Comparison of ENCODE assay signal across 22 mouse cellular contexts in the genomic region with DNA sequence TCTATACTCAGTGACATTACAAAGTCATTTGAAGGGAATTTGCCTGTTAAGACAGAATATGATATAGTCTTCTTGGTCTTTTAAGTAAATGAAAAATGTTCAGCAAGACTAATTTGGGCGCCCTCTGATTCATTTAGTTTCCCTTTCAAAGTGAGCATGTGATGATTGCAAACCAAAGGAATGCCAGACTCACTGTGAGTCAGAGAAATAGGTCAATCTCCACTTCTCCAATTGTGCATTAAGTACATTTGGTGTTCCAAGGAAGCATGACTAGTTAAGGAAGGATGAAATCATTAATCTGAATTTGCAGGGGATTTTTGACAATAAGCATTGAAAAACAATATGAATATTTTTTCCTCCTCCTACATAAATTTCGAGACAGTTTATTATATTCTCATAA.
A peak's percentile ranks its signal among the peaks of the same experiment; 100 is the strongest.
DNase-seq lines count a peak whose midpoint lies in the region; ATAC-seq and TF ChIP-seq lines count a peak whose summit lies in the region.
"Had no signal": no experiment of that assay in that cellular context is flagged by ENCODE, and none has a peak within 500 bp of the region (broad histone marks: within the 10 kb centered on the region; RNA-seq: fewer than 3 reads in every experiment).

No protein-coding gene starts in this region.

- no peaks in the 10 kb centered on the region for H3K36me3 ChIP-seq in heart, postnatal 0 days (replicated peaks; ENCODE audit: control insufficient read depth, insufficient read depth, low read length)
- H3K36me3 ChIP-seq in lung, embryonic 16.5 days (ENCODE audit: control insufficient read depth, insufficient read depth, low read length): no peaks in the 10 kb centered on the region
- no peaks in the 10 kb centered on the region for H3K36me3 ChIP-seq in hindbrain, embryonic 12.5 days
- H3K36me3 ChIP-seq: embryonic facial prominence, embryonic 15.5 days; forebrain, embryonic 15.5 days; heart, embryonic 12.5 days had no signal

- in situ Hi-C loops in Patski (cut with MboI; ENCODE audit: low pct_unique_long_range_greater_than_20kb): no loop called here

- no peak for TF ChIP-seq CTCF in heart, postnatal 0 days (IDR thresholded peaks at IDR 0.05; ENCODE audit: low read depth)
- no peak for TF ChIP-seq CTCF in Patski (IDR thresholded peaks at IDR 0.05)

- CTCF ChIA-PET in Patski (lab: Charles Lee): no interaction called here

- H3K9me3 ChIP-seq in heart, postnatal 0 days (replicated peaks; ENCODE audit: control insufficient read depth, low read length): no peaks in the 10 kb centered on the region
- no peaks in the 10 kb centered on the region for H3K9me3 ChIP-seq in lung, embryonic 16.5 days (ENCODE audit: control insufficient read depth, low read length)
- H3K9me3 ChIP-seq in hindbrain, embryonic 12.5 days (replicated peaks): no peaks in the 10 kb centered on the region
- H3K9me3 ChIP-seq: embryonic facial prominence, embryonic 15.5 days; forebrain, embryonic 15.5 days; heart, embryonic 12.5 days had no signal

- no peak for ATAC-seq in heart, postnatal 0 days (ENCODE audit: insufficient read depth, low read depth)
- 0 out of 2 replicates have a peak, but pooled peaks have one; percentile 20 for ATAC-seq in lung, embryonic 16.5 days (ENCODE audit: low read depth)
- peak; percentile 57 for ATAC-seq in Patski
- ATAC-seq in hindbrain, embryonic 12.5 days (ENCODE audit: low FRiP score): no peak
- ATAC-seq: forebrain, embryonic 15.5 days; hindbrain, embryonic 16.5 days; inflammation-experienced regulatory T-cells, adult 6 months had no signal

- 46% methylated on average over 2 of the region's 2 CpGs for WGBS in heart, postnatal 0 days
- WGBS in lung, embryonic 16.5 days: 52% methylated on average over 2 of the region's 2 CpGs
- WGBS in hindbrain, embryonic 12.5 days: 78% methylated on average over 2 of the region's 2 CpGs

- no peak overlapping the region; the same call in 1 of the 2 replicates for H3K27ac ChIP-seq in heart, postnatal 0 days (ENCODE audit: low read depth)
- H3K27ac ChIP-seq in lung, embryonic 16.5 days (ENCODE audit: low read length): no peak overlapping the region
- H3K27ac ChIP-seq in hindbrain, embryonic 12.5 days: no peak overlapping the region
- H3K27ac ChIP-seq: embryonic facial prominence, embryonic 15.5 days; forebrain, embryonic 15.5 days; heart, adult 2 months had no signal

- POLR2A ChIA-PET in Patski (lab: Charles Lee): no interaction called here

- no peak overlapping the region for H3K9ac ChIP-seq in heart, postnatal 0 days (replicated peaks; ENCODE audit: low read depth, low read length)
- no peak overlapping the region for H3K9ac ChIP-seq in lung, embryonic 16.5 days (ENCODE audit: low read length)
- H3K9ac ChIP-seq in hindbrain, embryonic 12.5 days: no peak overlapping the region
- H3K9ac ChIP-seq: embryonic facial prominence, embryonic 15.5 days; forebrain, embryonic 15.5 days; heart, embryonic 12.5 days had no signal

- no peak overlapping the region for H3K4me3 ChIP-seq in heart, postnatal 0 days (ENCODE audit: low read depth, low read length)
- H3K4me3 ChIP-seq in lung, embryonic 16.5 days (ENCODE audit: low read length): no peak overlapping the region
- no peak overlapping the region for H3K4me3 ChIP-seq in hindbrain, embryonic 12.5 days
- H3K4me3 ChIP-seq: embryonic facial prominence, embryonic 15.5 days; erythroblast, embryonic 14.5 days; forebrain, embryonic 15.5 days; heart, adult 2 months; heart, embryonic 12.5 days had no signal

- peak; percentile 10 for DNase-seq in heart, postnatal 0 days (ENCODE audit: low spot score)
- DNase-seq in heart, adult 9 months (ENCODE audit: low spot score in 2 of 2): no peak
- no peak for DNase-seq in lung, postnatal 36 days
- DNase-seq in Patski (ENCODE audit: low read depth, low spot score): no peak
- DNase-seq in left cerebral cortex, adult 18-20 months (ENCODE audit: low spot score in 2 of 2): no peak
- DNase-seq: adrenal gland, adult 2 months; adrenal gland, postnatal 25 days; cerebellum, adult 2 months; cerebellum, postnatal 14 days; embryo, embryonic 11 days; gastrocnemius, postnatal 10 days; heart, adult 2 months; heart, postnatal 36 days had no signal

- no peaks in the 10 kb centered on the region for H3K27me3 ChIP-seq in heart, postnatal 0 days (ENCODE audit: control insufficient read depth, insufficient read depth, low read length)
- no peaks in the 10 kb centered on the region for H3K27me3 ChIP-seq in lung, embryonic 16.5 days (ENCODE audit: control insufficient read depth, insufficient read depth, low read depth, low read length)
- no peaks in the 10 kb centered on the region for H3K27me3 ChIP-seq in Patski
- no peaks in the 10 kb centered on the region for H3K27me3 ChIP-seq in hindbrain, embryonic 12.5 days
- H3K27me3 ChIP-seq: CH12.LX; embryonic facial prominence, embryonic 15.5 days; forebrain, embryonic 15.5 days; heart, embryonic 12.5 days had no signal

- H3K4me1 ChIP-seq in heart, postnatal 0 days (ENCODE audit: control insufficient read depth, insufficient read depth): peaks cover 6% of the 10 kb centered on the region; the same call in 1 of the 2 replicates
- H3K4me1 ChIP-seq in lung, embryonic 16.5 days (replicated peaks; ENCODE audit: control insufficient read depth, insufficient read depth, low read length): 0 out of 2 replicates have a peak, but pooled peaks cover 2% of the 10 kb centered on the region
- H3K4me1 ChIP-seq in hindbrain, embryonic 12.5 days: no peaks in the 10 kb centered on the region
- H3K4me1 ChIP-seq: embryonic facial prominence, embryonic 15.5 days; forebrain, embryonic 15.5 days; heart, embryonic 12.5 days had no signal

- TF ChIP-seq EP300 in heart, postnatal 0 days (IDR thresholded peaks at IDR 0.05; ENCODE audit: low read depth): no peak

- no peak overlapping the region for H3K4me2 ChIP-seq in heart, postnatal 0 days (ENCODE audit: low read depth, low read length)
- no peak overlapping the region for H3K4me2 ChIP-seq in lung, embryonic 16.5 days (ENCODE audit: low read depth, low read length)
- H3K4me2 ChIP-seq in hindbrain, embryonic 12.5 days (replicated peaks): no peak overlapping the region
- H3K4me2 ChIP-seq: embryonic facial prominence, embryonic 15.5 days; forebrain, embryonic 15.5 days; heart, embryonic 12.5 days had no signal

Comparison
In these comparisons a context has a peak if more than half of its experiments do, and no peak if none do; other contexts are left out.
1. ATAC-seq: peak in lung, embryonic 16.5 days (single experiment) and Patski (single experiment); none in heart, postnatal 0 days (single experiment) and hindbrain, embryonic 12.5 days (single experiment).